Mouse (Mus musculus): ENCODE measurements around the gene Gnb4. TPM values are rescaled to one million over a fixed set of nuclear protein-coding genes. Genes with fewer than 3 reads are reported as not detected.

Gene Gnb4
- polyA plus RNA-seq, 1 experiment: 14.2 TPM

DNA sequence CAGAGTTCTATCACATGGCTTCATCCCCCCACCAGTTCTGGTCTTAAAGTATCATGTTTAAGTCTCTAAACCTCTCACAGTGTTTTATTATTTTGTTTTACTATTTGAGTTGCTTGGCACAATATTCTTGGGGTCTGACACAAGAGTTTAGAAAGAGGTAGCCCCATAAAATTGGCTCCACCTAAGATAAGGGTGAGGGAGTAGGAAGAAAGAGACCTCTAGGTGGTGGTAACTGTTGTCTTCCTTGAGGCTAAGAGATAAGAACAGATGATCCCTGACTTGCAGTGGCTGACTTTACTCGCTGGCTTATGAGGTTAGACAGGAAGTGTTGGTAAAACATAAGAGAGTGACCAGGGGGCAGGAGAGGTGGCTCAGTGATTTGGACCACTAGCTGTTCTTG is 80.7 kb downstream of the Gnb4 start:
- no peak for DNase-seq (ENCODE audit: low read depth, low spot score)
- WGBS: 47% methylated on average over 1 of the region's 1 CpGs

Other genes starting within 250 kb of the Gnb4 start
- 3.8 and 5.3 TPM in 2 replicates for gene Pik3ca, start 218.9 kb downstream of the Gnb4 start, polyA plus RNA-seq (2012; rRNA removed)
- 0.06 TPM in 1 of 2 replicates, not detected in the other for gene Kcnmb3, start 124.4 kb downstream of the Gnb4 start, polyA plus RNA-seq (2012; rRNA removed)
- gene Zfp639, start 106.3 kb downstream of the Gnb4 start, polyA plus RNA-seq (2012; rRNA removed): 14.9 and 16.1 TPM in 2 replicates
- gene Mfn1, start 87.1 kb downstream of the Gnb4 start, polyA plus RNA-seq (2012; rRNA removed): 9.8 and 12.7 TPM in 2 replicates
- 20.6 and 20.8 TPM in 2 replicates for gene Actl6a, start 89.7 kb upstream of the Gnb4 start, polyA plus RNA-seq (2012; rRNA removed)
- 244 and 252 TPM in 2 replicates for gene Ndufb5, start 120.4 kb upstream of the Gnb4 start, polyA plus RNA-seq (2012; rRNA removed)
- gene Mrpl47, start 121.0 kb upstream of the Gnb4 start, polyA plus RNA-seq (2012; rRNA removed): 2.7 and 3.7 TPM in 2 replicates
- 0.17 and 0.38 TPM in 2 replicates for gene Usp13, start 201.0 kb upstream of the Gnb4 start, polyA plus RNA-seq (2012; rRNA removed)